Mouse (Mus musculus) midbrain, embryonic 15.5 days (tissue): ENCODE data around the gene Spef2. TPM values are rescaled to one million over a fixed set of nuclear protein-coding genes. Genes with fewer than 3 reads are reported as not detected.
"Not testable (repeated sequence)": the region's sequence is repeated elsewhere in the genome, so short reads cannot be mapped to it uniquely, and the experiment has no call there.

ENCODE experiments used
- ATAC-seq: fragments of 200-750 bp; cut with Nextera tagmentation; replicated peaks from 2 replicates; pipeline ENCODE4 v1.8.0; 2017; ENCODE audit warnings: moderate TSS enrichment
- H3K27ac ChIP-seq: fragments of 300-500 bp; sonication (generic); 2 replicates; pipeline ENCODE4 v1.5.1; 2015; ENCODE audit warnings: mild to moderate bottlenecking, inconsistent platforms
- H3K27me3 ChIP-seq: fragments of 300-500 bp; sonication (generic); replicated peaks from 2 replicates; pipeline ENCODE4 v1.6.1; 2015; ENCODE audit warnings: inconsistent platforms
- H3K36me3 ChIP-seq: fragments of 300-500 bp; sonication (generic); replicated peaks from 2 replicates; pipeline ENCODE4 v1.6.1; 2015; ENCODE audit warnings: inconsistent platforms
- H3K4me1 ChIP-seq: fragments of 300-500 bp; sonication (generic); 2 replicates; pipeline ENCODE4 v1.6.1; 2015; ENCODE audit warnings: inconsistent platforms
- H3K4me2 ChIP-seq: fragments of 300-500 bp; sonication (generic); 2 replicates; pipeline ENCODE4 v1.6.1; 2015; ENCODE audit warnings: inconsistent platforms, mild to moderate bottlenecking, moderate library complexity
- H3K4me3 ChIP-seq: fragments of 300-500 bp; sonication (generic); 2 replicates; pipeline ENCODE4 v1.5.1; 2015; ENCODE audit warnings: mild to moderate bottlenecking, inconsistent platforms
- H3K9ac ChIP-seq: fragments of 300-500 bp; sonication (generic); 2 replicates; pipeline ENCODE4 v1.6.1; 2015; ENCODE audit warnings: mild to moderate bottlenecking, inconsistent platforms
- H3K9me3 ChIP-seq: fragments of 300-500 bp; sonication (generic); 2 replicates; pipeline ENCODE4 v1.6.1; 2016; ENCODE audit warnings: inconsistent platforms
- WGBS: fragments of 180-500 bp; shearing (Covaris S2); methylation state at CpG from one replicate; pipeline ENCODE4 v1.1.7; 2015; ENCODE audit warnings: mixed read lengths; 5-methylcytosine and 5-hydroxymethylcytosine counted together
- polyA plus RNA-seq: library from polyadenylated mRNA; unstranded; fragments of >200 nt; fragmentation: Nextera tagmentation; extraction: Ambion mirVana; gene quantifications from 2 replicates; pipeline ENCODE4 v1.2.1, GENCODE M21; 2015

The Spef2 gene
- polyA plus RNA-seq, 1 experiment from 2014 or later = 1.6 TPM

DNA sequence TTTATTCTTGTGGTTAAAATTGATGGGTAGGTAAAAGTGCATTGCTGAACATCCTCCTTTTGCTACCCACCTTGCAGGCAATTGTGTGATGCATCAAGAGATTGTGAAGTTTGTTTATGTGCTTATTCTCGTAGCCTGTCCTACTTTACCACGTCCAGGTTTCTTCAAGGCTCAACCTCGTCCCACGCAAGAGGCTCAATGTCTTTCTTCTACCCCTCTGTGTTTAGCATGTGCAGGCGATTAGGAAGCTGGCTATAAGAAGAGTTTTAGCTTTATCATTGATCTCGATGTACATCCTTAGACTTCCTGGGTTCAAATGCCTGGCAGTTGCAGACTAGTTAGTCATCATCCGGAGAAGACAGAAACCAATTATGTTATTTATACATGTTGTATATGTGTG lies 176.0 kb downstream of the Spef2 start:
- no peak overlapping the region for H3K4me2 ChIP-seq
- H3K4me1 ChIP-seq = no peaks in the 10 kb centered on the region
- H3K36me3 ChIP-seq = no peaks in the 10 kb centered on the region
- whole genome bisulfite sequencing = 94% methylated on average over 7 of the region's 7 CpGs
- ATAC-seq = no peak
- no peaks in the 10 kb centered on the region for H3K27me3 ChIP-seq
- no peak overlapping the region for H3K4me3 ChIP-seq
- H3K27ac ChIP-seq = no peak overlapping the region
- no peak overlapping the region for H3K9ac ChIP-seq
- H3K9me3 ChIP-seq = no peaks in the 10 kb centered on the region

DNA sequence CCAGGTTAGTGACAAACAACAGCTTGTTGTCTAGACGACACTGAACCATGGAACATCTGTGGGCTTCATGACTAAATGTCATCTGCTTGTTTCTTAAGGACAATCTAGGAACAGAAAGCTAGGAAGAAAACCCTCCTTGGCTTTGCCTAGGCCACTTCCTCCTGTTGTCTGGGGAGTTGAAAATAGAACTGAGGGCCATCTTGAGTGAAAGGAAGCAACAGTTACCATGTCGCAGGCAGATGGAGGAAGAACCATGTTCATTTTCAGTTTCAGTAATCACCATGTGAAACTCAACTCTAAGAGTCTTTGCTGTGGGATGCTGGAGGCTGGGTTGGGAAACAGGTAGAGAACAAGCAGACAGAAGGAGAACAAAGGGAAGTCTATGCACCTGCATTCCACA lies 176.8 kb downstream of the Spef2 start:
- ATAC-seq = no peak
- WGBS = 89% methylated on average over 2 of the region's 2 CpGs
- no peak overlapping the region for H3K9ac ChIP-seq
- no peaks in the 10 kb centered on the region for H3K9me3 ChIP-seq
- no peaks in the 10 kb centered on the region for H3K27me3 ChIP-seq
- H3K36me3 ChIP-seq = no peaks in the 10 kb centered on the region
- H3K4me2 ChIP-seq = no peak overlapping the region
- H3K27ac ChIP-seq = no peak overlapping the region
- H3K4me3 ChIP-seq = no peak overlapping the region
- H3K4me1 ChIP-seq = no peaks in the 10 kb centered on the region

DNA sequence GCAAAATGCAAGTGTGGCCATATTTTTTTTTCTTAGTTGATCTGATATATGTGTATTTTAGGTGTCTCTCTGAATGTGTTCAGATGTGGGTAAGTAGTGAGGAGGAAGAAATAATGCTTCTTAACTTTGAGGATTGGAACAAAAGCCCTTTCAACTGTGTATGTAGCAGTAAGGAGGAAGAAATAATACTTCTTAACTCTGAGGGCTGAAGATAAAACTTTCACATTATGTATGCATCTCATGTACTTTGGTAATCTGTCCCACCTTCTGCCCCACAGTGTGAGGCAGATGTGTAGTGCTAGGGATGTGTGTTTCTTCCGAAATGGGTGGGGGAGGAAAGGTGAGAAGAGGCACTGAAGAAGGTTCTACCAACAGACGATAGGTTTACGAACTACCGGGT lies 181.4 kb downstream of the Spef2 start:
- Histone ChIP-seq H3K27ac (no peak overlapping the region), H3K4me3 (no peak overlapping the region), H3K4me1 (no peaks in the 10 kb centered on the region), H3K9ac (no peak overlapping the region), H3K27me3 (no peaks in the 10 kb centered on the region), H3K9me3 (no peaks in the 10 kb centered on the region), H3K36me3 (no peaks in the 10 kb centered on the region), H3K4me2 (no peak overlapping the region)
- WGBS = 82% methylated on average over 4 of the region's 4 CpGs
- no peak for ATAC-seq

DNA sequence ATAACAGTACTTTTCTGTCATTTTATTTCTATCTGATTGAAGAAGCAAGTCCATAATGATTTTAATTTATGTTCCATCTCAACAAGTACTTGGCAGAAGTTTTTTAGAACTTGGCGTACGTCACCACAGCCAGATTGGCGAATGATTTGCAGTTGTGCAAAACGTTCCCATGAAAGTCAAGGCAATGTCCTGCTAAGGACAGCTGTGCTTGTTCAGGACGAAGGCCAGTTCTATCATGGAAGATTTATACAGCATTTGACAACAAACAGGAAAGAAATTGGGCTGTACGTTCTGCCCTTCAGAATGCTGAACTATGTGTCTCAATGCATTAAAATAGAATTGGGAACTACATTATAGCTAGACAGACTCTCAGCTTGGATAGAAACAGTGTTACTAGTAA lies 183.3 kb downstream of the Spef2 start:
- no peaks in the 10 kb centered on the region for H3K36me3 ChIP-seq
- no peaks in the 10 kb centered on the region for H3K4me1 ChIP-seq
- no peaks in the 10 kb centered on the region for H3K27me3 ChIP-seq
- no peak for ATAC-seq
- no peak overlapping the region for H3K4me3 ChIP-seq
- no peak overlapping the region for H3K9ac ChIP-seq
- H3K4me2 ChIP-seq = no peak overlapping the region
- WGBS = 86% methylated on average over 6 of the region's 6 CpGs
- H3K9me3 ChIP-seq = no peaks in the 10 kb centered on the region
- no peak overlapping the region for H3K27ac ChIP-seq

DNA sequence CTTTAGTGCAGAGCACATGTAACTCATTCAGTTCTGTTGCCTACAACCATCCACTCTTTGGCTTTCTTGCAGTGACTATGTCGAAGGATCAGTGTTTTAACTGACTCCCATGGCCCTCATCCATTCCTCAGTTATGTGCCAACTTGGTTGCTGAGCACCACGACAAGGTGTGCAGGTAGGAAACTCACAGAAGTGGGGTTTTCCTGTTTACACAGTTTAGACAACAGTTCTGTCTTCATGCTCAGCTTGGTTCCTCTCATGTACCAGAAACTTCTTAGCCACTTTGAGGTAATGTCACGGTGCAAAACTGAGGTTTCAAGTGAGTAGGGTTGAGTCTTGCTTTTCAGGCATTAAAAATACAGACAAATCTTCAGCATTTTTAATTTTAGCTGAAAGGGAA lies 184.5 kb downstream of the Spef2 start:
- Histone ChIP-seq H3K36me3 (no peaks in the 10 kb centered on the region), H3K4me2 (no peak overlapping the region), H3K4me3 (no peak overlapping the region), H3K4me1 (no peaks in the 10 kb centered on the region), H3K27ac (no peak overlapping the region), H3K27me3 (no peaks in the 10 kb centered on the region), H3K9ac (no peak overlapping the region), H3K9me3 (no peaks in the 10 kb centered on the region)
- no peak for ATAC-seq
- WGBS = 83% methylated on average over 3 of the region's 3 CpGs

DNA sequence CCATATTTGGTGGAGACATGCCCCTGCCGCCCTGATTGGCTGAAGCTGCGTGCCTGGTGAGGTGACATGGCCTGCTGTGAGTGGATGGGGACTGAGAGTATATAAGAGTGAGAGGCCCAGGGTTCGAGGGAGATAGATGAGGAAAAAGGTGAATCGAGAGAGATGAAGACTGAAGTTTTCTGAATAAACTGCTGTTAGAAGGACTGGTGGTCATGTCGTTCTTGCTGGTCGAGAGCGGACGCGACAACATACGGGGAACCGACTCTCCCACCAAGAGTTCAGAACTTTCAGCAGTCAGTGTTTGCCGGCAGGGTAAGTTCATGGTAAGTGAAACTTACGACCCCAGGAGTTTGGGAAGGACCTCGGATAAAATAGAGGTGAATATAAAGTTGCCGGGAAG lies 191.4 kb downstream of the Spef2 start:
- H3K9me3 ChIP-seq = not testable (repeated sequence)
- 94% methylated on average over 15 of the region's 15 CpGs for WGBS

DNA sequence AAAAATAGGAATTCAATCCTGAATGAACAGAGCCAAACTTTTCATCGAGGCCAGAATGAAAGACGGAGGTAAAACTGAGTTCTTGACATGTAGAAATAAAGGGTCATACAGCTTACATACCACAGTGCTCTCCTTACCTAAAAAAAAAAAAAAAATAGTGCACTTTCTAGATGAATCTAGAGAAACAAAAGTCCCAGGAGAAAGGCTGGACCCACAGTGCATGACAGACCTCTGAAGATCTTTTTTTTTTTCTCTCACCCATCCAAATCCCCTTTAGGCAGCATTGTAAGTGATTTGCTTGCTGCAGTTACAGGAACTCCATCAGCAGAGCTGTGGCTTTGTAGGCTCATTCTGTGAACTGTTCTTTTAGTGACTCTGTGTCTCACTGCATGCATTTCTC lies 199.7 kb downstream of the Spef2 start:
- H3K36me3 ChIP-seq = no peaks in the 10 kb centered on the region
- 74% methylated on average over 2 of the region's 2 CpGs for WGBS

More for the DNA sequence above, 191.4 kb downstream of the Spef2 start:
- not testable (repeated sequence) for H3K36me3 ChIP-seq, H3K4me3 ChIP-seq, ATAC-seq, H3K4me1 ChIP-seq, H3K4me2 ChIP-seq, H3K27ac ChIP-seq, H3K27me3 ChIP-seq, H3K9ac ChIP-seq

DNA sequence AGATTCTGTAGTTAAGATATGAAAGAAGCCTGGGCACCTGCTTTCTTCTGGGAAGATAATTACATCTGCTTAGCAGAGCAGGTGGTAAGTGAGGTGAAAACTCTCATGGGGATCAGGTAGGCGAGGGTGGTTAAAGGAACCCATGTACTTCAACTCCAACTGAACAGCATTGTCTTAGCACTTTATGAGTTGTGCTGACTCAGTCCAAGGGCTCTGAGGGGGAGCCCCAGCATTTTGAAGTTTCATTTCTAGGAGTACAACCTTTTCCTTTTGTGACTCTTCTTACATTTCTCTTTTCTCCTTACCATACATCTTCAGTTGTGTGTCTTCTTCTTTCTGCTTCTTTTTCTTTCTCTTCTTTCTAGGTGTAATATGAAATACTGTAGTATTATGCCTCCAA lies 213.5 kb downstream of the Spef2 start:
- 75% methylated on average over 1 of the region's 1 CpGs for WGBS
- Histone ChIP-seq H3K36me3 (no peaks in the 10 kb centered on the region), H3K4me2 (no peak overlapping the region), H3K4me1 (no peaks in the 10 kb centered on the region), H3K27ac (no peak overlapping the region), H3K9me3 (no peaks in the 10 kb centered on the region), H3K4me3 (no peak overlapping the region), H3K9ac (no peak overlapping the region), H3K27me3 (no peaks in the 10 kb centered on the region)
- no peak for ATAC-seq

More for the DNA sequence above, 199.7 kb downstream of the Spef2 start:
- Histone ChIP-seq H3K4me2 (no peak overlapping the region), H3K27me3 (no peaks in the 10 kb centered on the region), H3K27ac (no peak overlapping the region), H3K4me1 (no peaks in the 10 kb centered on the region), H3K4me3 (no peak overlapping the region), H3K9me3 (no peaks in the 10 kb centered on the region), H3K9ac (no peak overlapping the region)
- no peak for ATAC-seq

DNA sequence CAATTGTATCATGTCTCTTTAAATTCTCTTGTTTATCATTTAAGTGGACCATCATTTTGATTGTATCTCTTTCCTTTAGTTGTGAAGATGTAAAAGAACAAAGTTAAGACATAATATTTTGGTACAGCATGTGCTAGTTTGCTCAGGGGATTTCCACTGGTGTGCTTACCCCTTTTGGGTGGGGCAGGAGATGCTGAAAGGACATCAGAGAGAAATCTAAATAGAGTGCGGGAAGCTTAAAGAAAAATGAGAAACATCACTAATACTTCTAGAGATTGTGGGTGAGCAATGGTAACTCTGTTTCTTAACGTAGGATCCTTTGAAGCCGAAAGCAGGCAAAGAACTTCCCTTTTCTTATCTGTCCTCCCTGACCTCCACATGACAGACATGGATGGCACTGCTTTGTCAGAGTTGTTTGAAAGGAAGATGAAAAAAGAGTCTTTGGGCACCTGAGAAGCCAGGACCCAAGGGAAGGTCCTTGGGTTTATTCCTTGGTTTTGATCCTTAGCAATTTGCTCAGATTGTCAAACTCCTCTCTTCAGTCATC lies 215.2 kb downstream of the Spef2 start:
- Histone ChIP-seq H3K36me3 (no peaks in the 10 kb centered on the region), H3K9me3 (no peaks in the 10 kb centered on the region), H3K9ac (no peak overlapping the region), H3K27me3 (no peaks in the 10 kb centered on the region), H3K4me3 (no peak overlapping the region), H3K27ac (no peak overlapping the region), H3K4me2 (no peak overlapping the region), H3K4me1 (no peaks in the 10 kb centered on the region)
- ATAC-seq = no peak
- WGBS = 89% methylated on average over 3 of the region's 3 CpGs

DNA sequence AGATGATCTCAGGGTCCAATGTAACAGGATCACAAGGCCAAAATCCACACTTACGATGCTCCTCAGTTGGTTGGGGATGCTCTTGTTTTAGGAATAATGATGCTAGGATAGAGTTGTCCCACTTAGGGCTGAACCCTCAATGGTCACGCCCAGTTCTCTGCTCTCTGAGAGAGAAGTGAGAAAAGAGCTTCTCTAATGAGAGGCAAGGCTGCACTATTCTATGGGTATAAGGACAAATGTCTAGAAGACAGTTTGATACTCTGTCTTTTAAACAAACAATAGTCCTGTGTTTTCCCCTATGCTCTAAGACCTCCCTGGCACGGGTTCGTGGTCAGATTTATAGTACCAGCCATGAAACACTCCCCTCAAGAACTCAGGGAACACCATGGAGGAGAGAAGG lies 218.6 kb downstream of the Spef2 start, which contains the start of gene Il7r:
Il7r (minus strand) TSS at position 101 of the 400 bp plus-strand sequence.
- Histone ChIP-seq H3K27ac (no peak within 1 kb of the TSS), H3K9ac (no peak within 1 kb of the TSS), H3K4me3 (no peak within 1 kb of the TSS), H3K9me3 (no peaks in the 10 kb centered on the region), H3K4me2 (no peak within 1 kb of the TSS), H3K27me3 (no peaks in the 10 kb centered on the region), H3K4me1 (no peaks in the 10 kb centered on the region), H3K36me3 (no peaks in the 10 kb centered on the region)
- WGBS = 85% methylated on average over 4 of the region's 4 CpGs
- no peak for ATAC-seq

DNA sequence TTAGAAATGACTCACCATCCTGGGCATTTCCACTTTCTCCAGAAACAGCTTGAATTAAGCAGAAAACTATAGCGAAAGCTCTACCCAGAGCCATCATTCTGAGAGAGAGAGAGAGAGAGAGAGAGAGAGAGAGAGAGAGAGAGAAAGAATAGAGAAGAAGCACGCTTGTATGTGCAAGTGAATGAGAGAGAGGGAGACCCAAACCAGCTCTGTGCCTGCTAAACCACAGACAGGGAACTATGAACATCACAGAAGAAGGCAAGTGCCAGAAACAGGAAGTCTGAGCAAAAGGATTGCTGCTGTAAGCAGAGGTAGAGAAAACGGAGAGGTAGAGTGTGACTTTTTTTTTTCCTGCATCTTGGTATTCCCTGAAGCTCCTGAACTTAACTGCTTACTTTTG lies 219.0 kb downstream of the Spef2 start:
- 84% methylated on average over 3 of the region's 3 CpGs for WGBS
- Histone ChIP-seq H3K4me2 (no peak overlapping the region), H3K9me3 (no peaks in the 10 kb centered on the region)

More for the DNA sequence above, 219.0 kb downstream of the Spef2 start:
- Histone ChIP-seq H3K4me3 (no peak overlapping the region), H3K9ac (no peak overlapping the region), H3K27me3 (no peaks in the 10 kb centered on the region), H3K36me3 (no peaks in the 10 kb centered on the region), H3K4me1 (no peaks in the 10 kb centered on the region), H3K27ac (no peak overlapping the region)
- no peak for ATAC-seq
